Mouse (Mus musculus): ENCODE data around the gene Stx19.

- no peak for TF ChIP-seq MAFK (IDR thresholded peaks at IDR 0.05; ENCODE audit: insufficient replicate concordance, low read length)
- no peak for TF ChIP-seq POLR2A (IDR thresholded peaks at IDR 0.05; ENCODE audit: low read depth, low read length)
- no peak for TF ChIP-seq EP300 (IDR thresholded peaks at IDR 0.05; ENCODE audit: low read length)
- no peak for TF ChIP-seq GABPA (IDR thresholded peaks at IDR 0.05; ENCODE audit: insufficient replicate concordance, low read depth, low read length)
- TF ChIP-seq CTCF (conservative IDR thresholded peaks at IDR 0.05 in 1 of 2, IDR thresholded peaks at IDR 0.05 in 1 of 2; ENCODE audit: low read depth in 2 of 2, low read length in 2 of 2), result no peak
Measured at GRCm38 (mm10) chr16:62804621-62805020, 9.9 kb upstream of the Stx19 start.
